Mouse (Mus musculus) hindbrain, embryonic 11.5 days (tissue): Measurements from ENCODE around the gene Casp9. TPM values are rescaled to one million over a fixed set of nuclear protein-coding genes. Genes with fewer than 3 reads are reported as not detected.

Experiments
- ATAC-seq: fragments of 200-750 bp; cut with Nextera tagmentation; 2 replicates; pipeline ENCODE4 v1.8.0; 2017; ENCODE audit warnings: mild to moderate bottlenecking, moderate TSS enrichment, moderate library complexity; ENCODE audit not compliant: low FRiP score
- DNase-seq: peaks from one replicate; pipeline ENCODE4 v3.0.0-alpha.2; 2015; ENCODE audit warnings: low spot score
- H3K27ac ChIP-seq: fragments of 300-500 bp; sonication (generic); 2 replicates; pipeline ENCODE4 v1.5.1; 2014; ENCODE audit warnings: mild to moderate bottlenecking, low read depth, low read length
- H3K27me3 ChIP-seq: fragments of 300-500 bp; sonication (generic); 2 replicates; pipeline ENCODE4 v1.6.1; 2014; ENCODE audit warnings: mild to moderate bottlenecking, low read length, moderate library complexity, mixed read lengths; ENCODE audit not compliant: control insufficient read depth, insufficient read depth
- H3K36me3 ChIP-seq: fragments of 300-500 bp; sonication (generic); 2 replicates; pipeline ENCODE4 v1.6.1; 2014; ENCODE audit warnings: mild to moderate bottlenecking, low read length, moderate library complexity, mixed read lengths; ENCODE audit not compliant: control insufficient read depth, insufficient read depth
- H3K4me1 ChIP-seq: fragments of 300-500 bp; sonication (generic); replicated peaks from 2 replicates; pipeline ENCODE4 v1.6.1; 2014; ENCODE audit warnings: low read length, mixed read lengths; ENCODE audit not compliant: control insufficient read depth, insufficient read depth
- H3K4me2 ChIP-seq: fragments of 300-500 bp; sonication (generic); replicated peaks from 2 replicates; pipeline ENCODE4 v1.6.1; 2014; ENCODE audit warnings: mild to moderate bottlenecking, low read depth, low read length
- H3K4me3 ChIP-seq: fragments of 300-500 bp; sonication (generic); 2 replicates; pipeline ENCODE4 v1.5.1; 2014; ENCODE audit warnings: low read depth, low read length
- H3K9ac ChIP-seq: fragments of 300-500 bp; sonication (generic); 2 replicates; pipeline ENCODE4 v1.6.1; 2014; ENCODE audit warnings: low read depth, low read length
- H3K9me3 ChIP-seq: fragments of 300-500 bp; sonication (generic); 2 replicates; pipeline ENCODE4 v1.6.1; 2016; ENCODE audit warnings: low read length; ENCODE audit not compliant: control insufficient read depth
- WGBS: fragments of 180-500 bp; shearing (Covaris S2); extraction: QIAGEN DNeasy Blood & Tissue Kit; methylation state at CpG from one replicate; pipeline ENCODE4 v1.1.7; 2014; 5-methylcytosine and 5-hydroxymethylcytosine counted together
- polyA plus RNA-seq: library from polyadenylated mRNA; unstranded; fragments of >200 nt; fragmentation: Nextera tagmentation; extraction: Ambion mirVana; gene quantifications from 2 replicates; pipeline ENCODE4 v1.2.1, GENCODE M21; 2014

The Casp9 gene
- polyA plus RNA-seq, 1 experiment from 2014 or later: 17.3 TPM

DNA sequence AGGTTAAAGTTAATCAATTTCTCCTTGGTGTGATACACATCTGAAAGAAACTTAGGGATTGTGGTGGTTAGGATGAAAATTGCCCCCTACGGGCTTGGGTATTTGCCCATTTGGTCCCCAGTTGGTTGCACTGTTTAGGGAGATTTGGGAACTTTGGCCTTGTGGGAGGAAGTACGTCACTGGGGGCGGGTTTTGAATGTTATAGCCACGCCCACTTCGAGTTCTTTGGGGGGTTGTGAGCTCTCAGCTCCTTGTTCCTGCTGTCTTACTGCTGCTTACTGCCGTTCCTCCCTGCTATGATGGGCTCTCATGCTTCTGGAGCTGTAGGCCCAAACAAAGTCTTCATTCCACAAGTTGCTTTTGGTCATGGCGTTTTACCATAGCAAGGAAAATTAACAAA, 37.9 kb downstream of the Casp9 start:
- no peaks in the 10 kb centered on the region for H3K4me1 ChIP-seq
- no peak overlapping the region for H3K4me2 ChIP-seq
- WGBS: 87% methylated on average over 7 of the region's 7 CpGs
- H3K27ac ChIP-seq: no peak overlapping the region
- H3K27me3 ChIP-seq: no peaks in the 10 kb centered on the region
- H3K9me3 ChIP-seq: no peaks in the 10 kb centered on the region
- no peak overlapping the region for H3K4me3 ChIP-seq
- ATAC-seq (no peak), DNase-seq (no peak)
- no peaks in the 10 kb centered on the region for H3K36me3 ChIP-seq
- no peak overlapping the region for H3K9ac ChIP-seq

DNA sequence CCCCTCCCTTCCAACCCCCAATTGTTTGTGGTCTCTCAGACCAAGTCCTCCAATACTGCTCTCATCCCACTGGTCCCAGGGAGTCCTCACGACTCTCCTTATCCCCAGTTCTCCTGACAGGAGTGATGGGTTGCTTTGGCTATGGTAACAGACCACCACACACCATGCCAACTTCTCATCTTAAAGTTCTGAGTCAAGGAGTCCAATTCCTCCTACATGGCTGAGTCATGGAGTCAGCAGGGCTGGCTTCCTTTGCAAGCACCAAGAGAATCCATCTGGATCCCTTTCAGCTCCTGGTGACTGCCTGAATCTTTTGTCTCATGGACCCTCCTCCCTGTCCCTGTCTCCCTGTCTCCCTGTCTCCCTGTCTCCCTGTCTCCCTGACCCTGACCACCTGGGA, 40.5 kb downstream of the Casp9 start:
- no peak for ATAC-seq
- no peak overlapping the region for H3K4me3 ChIP-seq
- H3K9me3 ChIP-seq: no peaks in the 10 kb centered on the region
- no peaks in the 10 kb centered on the region for H3K4me1 ChIP-seq
- 50% methylated on average over 1 of the region's 1 CpGs for WGBS
- H3K27ac ChIP-seq: no peak overlapping the region
- H3K27me3 ChIP-seq: no peaks in the 10 kb centered on the region
- H3K4me2 ChIP-seq: no peak overlapping the region
- H3K36me3 ChIP-seq: no peaks in the 10 kb centered on the region
- no peak overlapping the region for H3K9ac ChIP-seq
- no peak for DNase-seq

DNA sequence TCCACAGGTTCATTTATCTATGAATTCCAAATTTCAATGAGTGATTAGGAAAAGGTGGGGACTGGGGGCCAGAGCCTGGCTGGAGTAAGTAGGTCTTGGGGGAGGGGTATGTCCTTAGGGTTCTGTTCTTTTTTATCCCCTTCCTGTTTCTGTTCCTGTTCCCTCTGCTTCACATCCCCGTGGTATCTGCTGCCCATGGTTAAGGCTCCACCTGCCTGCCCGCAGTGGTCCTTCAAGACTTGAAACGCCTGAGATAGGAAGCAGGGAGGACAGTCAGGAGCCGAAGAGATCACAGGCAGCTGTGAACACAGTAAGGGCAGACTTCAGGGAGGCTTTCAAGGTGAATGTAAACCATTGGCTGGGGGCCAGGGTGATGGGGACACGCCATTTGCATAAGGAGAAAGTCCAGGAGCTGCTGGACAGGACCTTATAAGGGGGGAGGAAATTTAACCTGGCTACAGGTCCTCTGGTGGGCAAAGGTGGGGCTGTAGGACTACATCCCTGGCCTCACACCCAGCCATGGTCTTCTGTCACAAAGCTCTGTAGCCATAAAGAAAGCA, 41.2 kb downstream of the Casp9 start:
- Histone ChIP-seq H3K4me2 (no peak overlapping the region), H3K9me3 (no peaks in the 10 kb centered on the region), H3K27me3 (no peaks in the 10 kb centered on the region), H3K4me3 (no peak overlapping the region), H3K27ac (no peak overlapping the region), H3K4me1 (no peaks in the 10 kb centered on the region), H3K9ac (no peak overlapping the region), H3K36me3 (no peaks in the 10 kb centered on the region)
- ATAC-seq: no peak
- WGBS: 70% methylated on average over 5 of the region's 5 CpGs
- no peak for DNase-seq

DNA sequence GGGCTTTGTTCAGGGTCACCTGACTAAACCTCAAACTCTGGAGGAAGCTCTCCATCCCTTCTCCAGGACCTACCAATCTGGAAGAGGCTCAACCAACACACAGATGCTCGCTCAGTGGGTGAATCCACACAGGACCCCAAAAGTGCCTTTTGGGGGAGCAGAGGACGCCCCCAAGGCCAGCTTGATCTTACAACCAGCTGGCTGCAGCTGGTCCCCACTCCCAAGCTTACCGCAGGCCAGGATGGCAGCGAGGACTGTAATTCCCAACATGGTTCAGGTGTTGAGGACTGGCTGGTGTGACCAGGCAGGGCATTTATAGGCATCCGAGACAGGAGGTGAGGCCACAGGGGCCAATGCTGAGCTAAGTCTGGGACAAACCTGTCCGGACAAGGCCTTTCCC, 52.6 kb downstream of the Casp9 start, which contains the start of gene Ctrc:
Gene Ctrc (minus strand): TSS at position 361 of the 400 bp plus-strand sequence.
- Histone ChIP-seq H3K9me3 (no peaks in the 10 kb centered on the region), H3K27ac (no peak within 1 kb of the TSS), H3K4me2 (no peak within 1 kb of the TSS), H3K4me1 (no peaks in the 10 kb centered on the region), H3K36me3 (no peaks in the 10 kb centered on the region), H3K9ac (no peak within 1 kb of the TSS), H3K27me3 (no peaks in the 10 kb centered on the region), H3K4me3 (no peak within 1 kb of the TSS)
- 88% methylated on average over 6 of the region's 6 CpGs for WGBS
- DNase-seq (no peak), ATAC-seq (no peak)

DNA sequence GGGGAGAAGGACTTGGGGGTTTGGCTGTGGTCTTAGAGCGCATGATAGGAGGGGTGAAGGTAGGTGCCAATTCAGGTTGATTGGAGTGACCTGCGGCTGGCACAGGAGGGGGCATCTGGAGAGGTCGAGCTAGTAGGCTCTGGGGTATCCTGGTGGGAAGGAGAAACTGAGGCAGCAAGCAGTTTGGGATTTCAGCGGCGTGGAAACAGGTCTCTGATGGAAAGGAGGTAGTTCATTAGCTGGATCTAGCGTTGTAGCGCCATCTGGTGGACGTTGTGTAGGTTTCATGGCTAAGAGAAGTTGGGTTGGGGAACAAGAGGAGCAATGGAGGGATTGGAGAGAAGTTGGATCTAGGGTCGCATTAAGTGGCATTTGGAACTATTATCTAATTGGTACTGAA, 60.0 kb downstream of the Casp9 start:
- Histone ChIP-seq H3K4me1 (no peaks in the 10 kb centered on the region), H3K4me2 (no peak overlapping the region), H3K36me3 (no peaks in the 10 kb centered on the region), H3K4me3 (no peak overlapping the region), H3K9me3 (no peaks in the 10 kb centered on the region), H3K27me3 (no peaks in the 10 kb centered on the region), H3K27ac (no peak overlapping the region), H3K9ac (no peak overlapping the region)
- ATAC-seq (no peak), DNase-seq (peak; percentile 72)
- WGBS: 81% methylated on average over 9 of the region's 9 CpGs

DNA sequence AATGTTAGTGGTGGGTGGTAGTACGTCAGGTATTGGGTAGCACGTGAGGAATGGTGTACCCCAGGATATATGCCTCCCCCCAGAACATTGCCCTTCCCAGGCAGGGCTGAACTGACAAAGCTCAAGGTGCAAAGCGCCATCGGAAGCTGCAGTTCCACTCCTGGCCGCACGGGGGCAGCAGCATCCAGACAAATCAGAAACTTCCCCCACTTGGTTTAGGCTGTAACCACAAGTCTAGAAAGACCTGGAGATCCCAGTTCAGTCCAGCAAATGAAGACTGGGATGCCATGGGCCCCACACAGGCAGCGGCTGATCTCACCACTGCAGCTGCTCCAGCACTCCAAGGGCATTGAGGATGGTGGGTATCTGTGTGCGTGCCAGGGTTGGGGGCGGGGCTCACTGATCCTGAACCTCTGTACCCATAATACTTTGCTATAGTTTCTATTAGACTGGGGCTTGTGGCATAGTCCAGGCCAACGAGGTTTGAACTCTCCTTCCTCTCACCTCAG, 64.1 kb downstream of the Casp9 start:
- Histone ChIP-seq H3K9ac (no peak overlapping the region), H3K36me3 (no peaks in the 10 kb centered on the region), H3K4me2 (no peak overlapping the region), H3K9me3 (no peaks in the 10 kb centered on the region), H3K27me3 (no peaks in the 10 kb centered on the region), H3K4me3 (no peak overlapping the region), H3K4me1 (no peaks in the 10 kb centered on the region), H3K27ac (no peak overlapping the region)
- ATAC-seq (peak; percentile 80), DNase-seq (peak; percentile 90)
- WGBS: 20% methylated on average over 10 of the region's 10 CpGs

DNA sequence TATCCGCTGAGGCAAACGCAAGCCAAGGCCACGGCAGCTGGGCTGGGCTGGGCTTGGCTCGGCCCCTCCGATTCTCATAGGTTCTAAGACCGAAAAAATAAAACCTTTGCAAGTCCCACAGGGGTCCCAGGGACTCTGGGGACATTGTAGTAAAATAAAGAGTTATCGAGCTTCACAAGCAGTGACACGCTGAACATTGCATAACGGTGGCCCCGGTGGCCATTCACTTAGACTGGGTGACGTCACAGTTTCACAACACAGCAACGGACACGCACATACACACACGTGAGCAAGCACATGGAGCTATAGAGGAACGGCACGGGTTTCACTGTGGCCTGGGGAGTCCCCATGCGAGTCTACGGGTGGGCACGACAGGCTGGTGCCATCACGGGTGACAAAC, 65.1 kb downstream of the Casp9 start:
- 94% methylated on average over 20 of the region's 20 CpGs for WGBS

DNA sequence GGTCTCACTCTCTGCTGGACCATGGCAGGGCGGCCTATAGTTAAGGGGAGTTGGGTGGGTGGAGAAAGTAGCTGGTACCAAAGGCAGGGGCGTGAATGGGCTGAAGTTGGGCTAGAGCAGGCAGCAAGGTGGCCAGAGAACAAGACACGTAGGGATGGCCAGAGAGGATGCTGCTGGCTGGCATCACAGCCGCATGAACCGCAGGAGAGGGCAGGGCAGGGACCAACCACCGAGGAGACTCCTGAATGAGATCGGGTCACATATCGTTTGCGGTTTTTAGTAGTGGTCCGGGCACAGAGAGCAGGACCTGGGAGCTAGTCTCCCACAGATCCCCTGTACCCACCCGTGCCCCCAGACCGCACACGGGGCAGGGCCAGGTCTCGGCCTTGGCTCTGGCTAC, 65.9 kb downstream of the Casp9 start:
- Histone ChIP-seq H3K4me3 (no peak overlapping the region), H3K27me3 (no peaks in the 10 kb centered on the region), H3K4me2 (no peak overlapping the region), H3K9ac (no peak overlapping the region), H3K27ac (no peak overlapping the region), H3K9me3 (no peaks in the 10 kb centered on the region), H3K4me1 (no peaks in the 10 kb centered on the region), H3K36me3 (no peaks in the 10 kb centered on the region)
- ATAC-seq: no peak
- WGBS: 93% methylated on average over 14 of the region's 14 CpGs
- DNase-seq: no peak

More for the DNA sequence above, 65.1 kb downstream of the Casp9 start:
- no peak overlapping the region for H3K27ac ChIP-seq
- no peak overlapping the region for H3K9ac ChIP-seq
- DNase-seq (no peak), ATAC-seq (no peak)
- H3K4me3 ChIP-seq: no peak overlapping the region
- no peaks in the 10 kb centered on the region for H3K27me3 ChIP-seq
- no peak overlapping the region for H3K4me2 ChIP-seq
- H3K4me1 ChIP-seq: no peaks in the 10 kb centered on the region
- no peaks in the 10 kb centered on the region for H3K9me3 ChIP-seq
- no peaks in the 10 kb centered on the region for H3K36me3 ChIP-seq

DNA sequence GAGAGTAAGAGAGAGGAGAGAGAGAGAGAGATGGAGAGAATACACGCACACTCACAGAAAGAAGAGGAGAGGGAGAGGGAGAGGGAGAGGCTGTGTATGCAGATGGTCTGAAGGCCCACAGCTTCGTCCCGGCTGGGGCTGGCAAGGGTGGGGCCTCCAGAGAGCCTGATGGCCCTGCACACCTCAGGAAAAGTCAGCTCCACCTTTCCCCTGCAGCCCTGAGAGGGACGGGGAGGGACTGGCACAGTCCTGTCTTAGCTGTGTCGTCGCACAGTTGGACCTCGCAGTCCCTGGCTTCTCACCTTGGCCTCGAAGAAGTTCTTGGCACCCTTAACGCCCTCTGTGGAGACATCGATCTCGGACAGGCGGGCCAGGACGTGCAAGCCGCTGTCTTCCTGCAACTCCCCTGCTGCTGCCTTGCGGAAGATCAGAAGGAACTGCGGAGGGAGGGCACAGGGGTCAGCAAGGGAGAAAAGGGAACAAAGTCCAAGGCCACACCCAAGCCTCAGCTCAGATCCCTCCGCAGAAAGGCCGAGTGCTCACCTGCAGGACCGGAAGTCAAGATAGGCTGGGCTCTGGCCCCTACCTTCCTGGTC, 66.9 kb downstream of the Casp9 start:
- H3K4me1 ChIP-seq: no peaks in the 10 kb centered on the region
- DNase-seq: no peak
- no peaks in the 10 kb centered on the region for H3K9me3 ChIP-seq
- 73% methylated on average over 19 of the region's 19 CpGs for WGBS
- ATAC-seq: no peak
- no peaks in the 10 kb centered on the region for H3K27me3 ChIP-seq
- H3K36me3 ChIP-seq: no peaks in the 10 kb centered on the region
- H3K4me3 ChIP-seq: no peak overlapping the region
- H3K27ac ChIP-seq: no peak overlapping the region
- H3K4me2 ChIP-seq: no peak overlapping the region
- no peak overlapping the region for H3K9ac ChIP-seq
